Mouse (Mus musculus) central nervous system, embryonic 14 days (tissue): Measurements from ENCODE around the gene Lce1a1. TPM values are rescaled to one million over a fixed set of nuclear protein-coding genes. Genes with fewer than 3 reads are reported as not detected.

Experiments used
- polyA plus RNA-seq: library from polyadenylated mRNA; depleted of rRNA; stranded (reverse); fragments of >200 nt; gene quantifications from 2 replicates; pipeline ENCODE4 v1.2.3, GENCODE M21; 2012; rRNA removed

Gene Lce1a1
- polyA plus RNA-seq: not detected in 2 replicates

DNA sequence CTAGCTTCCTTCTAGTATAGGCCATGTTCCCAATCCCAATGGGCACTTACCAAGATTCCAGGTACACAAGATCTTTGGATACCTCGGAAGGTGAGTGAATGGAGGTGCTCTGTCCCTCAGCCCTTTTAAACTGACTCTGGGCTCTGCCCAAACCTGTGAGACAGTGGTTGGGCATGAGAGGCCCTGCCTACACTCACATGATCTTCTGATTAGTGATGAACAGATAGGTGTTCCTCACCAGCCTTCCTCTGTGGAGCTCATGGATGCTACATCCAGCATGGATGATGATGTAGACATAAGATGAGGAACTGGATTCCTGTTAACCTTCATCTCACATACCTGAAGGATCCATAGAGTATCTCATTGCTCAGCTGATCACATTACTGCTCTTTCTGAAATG is at the start of gene Lce1a1:
Gene Lce1a1, minus strand, starts transcription at position 101 of the 400 bp plus-strand sequence.

DNA sequence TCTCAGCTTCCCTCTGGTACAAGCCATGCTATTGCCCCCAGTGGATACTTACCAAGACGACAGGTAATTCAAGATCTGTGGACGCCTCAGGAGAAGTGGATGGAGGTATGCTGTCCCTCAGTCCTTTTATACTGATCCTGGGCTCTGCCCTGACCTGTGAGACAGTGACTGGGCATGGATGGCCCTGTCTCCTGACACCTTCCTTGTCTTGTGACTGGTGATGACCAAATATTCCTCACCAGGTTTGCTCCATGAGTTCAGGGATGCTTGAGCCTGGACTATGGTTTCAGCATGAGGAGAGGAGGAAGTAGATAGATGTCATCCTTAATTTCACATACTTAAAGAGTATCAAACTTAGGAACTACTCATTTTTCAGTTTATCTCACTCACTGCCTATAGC is 39.0 kb upstream of the Lce1a1 start, which contains the start of gene Lce1d:
Gene Lce1d, minus strand, starts transcription at position 101 of the 400 bp plus-strand sequence.

DNA sequence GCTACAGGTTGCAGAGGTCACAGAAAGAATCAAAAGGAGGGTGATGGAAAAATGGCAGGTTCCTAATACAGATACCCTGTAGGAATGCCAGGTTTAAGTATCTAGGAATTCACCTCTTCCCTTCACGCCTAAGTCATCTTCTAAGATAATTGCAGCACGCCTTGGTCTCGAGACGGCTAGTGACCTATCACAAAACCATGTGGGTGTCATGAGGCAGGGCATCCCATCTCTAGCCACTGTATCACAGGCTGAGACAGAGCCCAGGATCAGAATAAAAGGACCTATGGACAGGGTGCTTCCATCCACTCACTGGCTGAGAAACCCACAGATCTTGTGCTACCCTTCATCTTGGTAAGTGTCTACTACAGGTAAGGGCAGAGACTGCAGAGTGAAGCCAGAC is 30.8 kb upstream of the Lce1a1 start, which contains the start of gene Lce1c:
Gene Lce1c, plus strand, starts transcription at position 301 of the 400 bp plus-strand sequence.

DNA sequence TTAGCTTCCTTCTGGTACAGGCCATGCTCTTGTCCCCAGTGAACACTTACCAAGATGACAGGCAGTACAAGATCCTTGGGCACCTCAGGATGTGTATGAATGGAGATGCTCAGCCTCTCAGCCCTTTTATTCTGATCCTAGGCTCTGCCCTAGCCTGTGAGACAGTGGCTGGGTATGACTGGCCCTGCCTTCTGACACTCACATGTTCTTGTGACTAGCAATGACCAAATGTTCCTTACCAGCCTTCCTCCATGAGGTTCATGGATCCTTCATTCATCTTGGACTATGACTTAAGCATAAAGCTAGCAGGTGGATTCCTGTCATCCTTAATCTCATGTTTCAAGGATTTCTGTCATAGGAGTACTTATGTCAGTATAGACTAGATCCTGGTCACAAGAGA is 22.1 kb upstream of the Lce1a1 start, which contains the start of gene Lce1a2:
Gene Lce1a2, minus strand, starts transcription at position 101 of the 400 bp plus-strand sequence.

DNA sequence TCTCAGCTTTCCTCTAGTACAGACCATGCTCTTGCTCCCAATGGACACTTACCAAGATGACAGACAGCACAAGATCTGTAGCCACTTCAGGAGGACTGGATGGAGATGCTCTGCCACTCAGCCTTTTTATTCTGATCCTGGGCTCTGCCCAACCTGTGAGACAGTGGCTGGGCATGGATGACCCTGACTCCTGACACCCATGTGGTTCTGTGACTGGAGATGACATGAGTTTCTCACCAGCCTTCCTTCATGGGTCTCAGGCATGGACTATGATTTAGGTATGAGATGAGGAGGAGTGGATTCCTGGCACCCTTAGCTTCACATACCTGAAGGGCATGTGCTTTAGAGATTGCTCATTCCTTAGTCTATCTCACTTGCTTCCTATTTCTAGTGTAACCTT is 8.7 kb upstream of the Lce1a1 start, which contains the start of gene Lce1b:
Gene Lce1b, minus strand, starts transcription at position 101 of the 400 bp plus-strand sequence.

DNA sequence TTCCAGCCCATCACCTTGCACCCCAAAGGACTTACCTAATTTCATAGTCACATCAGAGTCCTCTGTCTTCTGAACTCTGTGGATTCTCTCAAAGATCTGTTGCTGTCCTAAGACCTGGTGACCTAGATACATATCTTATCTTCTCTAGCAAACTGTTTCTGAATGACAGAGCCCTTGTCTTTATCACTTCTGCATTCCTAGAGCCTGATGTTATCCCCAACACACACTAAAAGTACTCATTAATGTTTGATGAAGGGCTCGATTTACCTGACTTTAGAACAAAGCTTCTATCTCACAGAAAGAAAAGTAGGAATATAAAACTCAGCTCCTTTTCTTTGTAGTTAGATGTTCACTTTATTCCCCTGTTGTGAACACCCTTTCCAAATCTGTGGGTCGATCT is 26.5 kb downstream of the Lce1a1 start, which contains the start of gene Lce6a:
Gene Lce6a, minus strand, starts transcription at position 101 of the 400 bp plus-strand sequence.

DNA sequence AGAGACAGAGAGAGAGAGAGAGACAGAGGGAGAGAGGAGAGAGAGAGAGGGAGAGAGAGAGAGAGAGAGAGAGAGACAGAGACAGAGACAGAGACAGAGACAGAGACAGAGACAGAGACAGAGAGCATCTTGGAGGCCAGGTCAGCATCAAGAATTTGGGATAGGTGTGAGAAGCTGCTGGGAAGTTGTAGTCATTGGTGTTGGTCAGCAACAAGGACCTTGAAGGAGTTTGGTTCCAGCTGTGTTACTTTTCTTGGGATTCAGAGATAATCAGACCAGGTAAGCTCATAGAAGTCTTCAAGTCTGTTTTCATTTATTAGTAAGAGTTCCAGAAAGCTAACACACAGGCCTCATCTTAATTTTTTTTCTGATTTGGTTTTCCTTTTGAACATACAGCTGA is 40.7 kb downstream of the Lce1a1 start, which contains the start of gene 2210017I01Rik:
Gene 2210017I01Rik, minus strand, starts transcription at position 101 of the 400 bp plus-strand sequence.

Other genes with a start within 250 kb of the Lce1a1 start
- not detected in 2 replicates for gene Sprr2i, start 240.3 kb downstream of the Lce1a1 start, polyA plus RNA-seq
- not detected in 2 replicates for gene Sprr2j-ps, start 230.2 kb downstream of the Lce1a1 start, polyA plus RNA-seq
- 4.8 and 5.0 TPM in 2 replicates for gene Gm9774, start 218.9 kb downstream of the Lce1a1 start, polyA plus RNA-seq
- gene Sprr2k, start 215.7 kb downstream of the Lce1a1 start, polyA plus RNA-seq: not detected in 2 replicates
- gene Sprr1b, start 209.5 kb downstream of the Lce1a1 start, polyA plus RNA-seq: not detected in 2 replicates
- not detected in 2 replicates for gene Sprr3, start 189.6 kb downstream of the Lce1a1 start, polyA plus RNA-seq
- 0.40 TPM in 1 of 2 replicates, not detected in the other for gene Sprr1a, start 162.4 kb downstream of the Lce1a1 start, polyA plus RNA-seq
- not detected in 2 replicates for gene Sprr4, start 147.8 kb downstream of the Lce1a1 start, polyA plus RNA-seq
- gene 2310046K23Rik, start 113.8 kb downstream of the Lce1a1 start, polyA plus RNA-seq: not detected in 2 replicates
- 0.05 TPM in 1 of 2 replicates, not detected in the other for gene Ivl, start 74.6 kb downstream of the Lce1a1 start, polyA plus RNA-seq
- not detected in 2 replicates for gene Smcp, start 59.3 kb downstream of the Lce1a1 start, polyA plus RNA-seq
- gene 2210017I01Rik, start 40.8 kb downstream of the Lce1a1 start, polyA plus RNA-seq: not detected in 2 replicates
- gene Lce6a, start 26.6 kb downstream of the Lce1a1 start, polyA plus RNA-seq: not detected in 2 replicates
- gene Lce1b, start 8.6 kb upstream of the Lce1a1 start, polyA plus RNA-seq: not detected in 2 replicates
- not detected in 2 replicates for gene Lce1a2, start 22.0 kb upstream of the Lce1a1 start, polyA plus RNA-seq
- gene Lce1c, start 30.9 kb upstream of the Lce1a1 start, polyA plus RNA-seq: not detected in 2 replicates
- not detected in 2 replicates for gene Lce1d, start 38.9 kb upstream of the Lce1a1 start, polyA plus RNA-seq
- gene Lce1e, start 60.8 kb upstream of the Lce1a1 start, polyA plus RNA-seq: not detected in 2 replicates
- gene Lce1f, start 72.0 kb upstream of the Lce1a1 start, polyA plus RNA-seq: not detected in 2 replicates
- gene Gm38119, start 90.8 kb upstream of the Lce1a1 start, polyA plus RNA-seq: not detected in 2 replicates
- gene Lce1g, start 104.0 kb upstream of the Lce1a1 start, polyA plus RNA-seq: not detected in 2 replicates
- not detected in 2 replicates for gene Lce1h, start 116.8 kb upstream of the Lce1a1 start, polyA plus RNA-seq
- not detected in 2 replicates for gene Lce1i, start 130.6 kb upstream of the Lce1a1 start, polyA plus RNA-seq
- not detected in 2 replicates for gene Lce1j, start 142.2 kb upstream of the Lce1a1 start, polyA plus RNA-seq
- not detected in 2 replicates for gene Lce1k, start 159.6 kb upstream of the Lce1a1 start, polyA plus RNA-seq
- gene Kprp, start 178.9 kb upstream of the Lce1a1 start, polyA plus RNA-seq: not detected in 2 replicates
- not detected in 2 replicates for gene Lce1l, start 203.0 kb upstream of the Lce1a1 start, polyA plus RNA-seq
- gene 2310050C09Rik, start 221.9 kb upstream of the Lce1a1 start, polyA plus RNA-seq: not detected in 2 replicates